Mouse (Mus musculus): ENCODE measurements around the gene Nt5c3. TPM values are rescaled to one million over a fixed set of nuclear protein-coding genes. Genes with fewer than 3 reads are reported as not detected.
A peak's percentile ranks its signal among the peaks of the same experiment; 100 is the strongest.

Gene Nt5c3
- polyA plus RNA-seq, 1 experiment from 2014 or later, result 166 TPM

DNA sequence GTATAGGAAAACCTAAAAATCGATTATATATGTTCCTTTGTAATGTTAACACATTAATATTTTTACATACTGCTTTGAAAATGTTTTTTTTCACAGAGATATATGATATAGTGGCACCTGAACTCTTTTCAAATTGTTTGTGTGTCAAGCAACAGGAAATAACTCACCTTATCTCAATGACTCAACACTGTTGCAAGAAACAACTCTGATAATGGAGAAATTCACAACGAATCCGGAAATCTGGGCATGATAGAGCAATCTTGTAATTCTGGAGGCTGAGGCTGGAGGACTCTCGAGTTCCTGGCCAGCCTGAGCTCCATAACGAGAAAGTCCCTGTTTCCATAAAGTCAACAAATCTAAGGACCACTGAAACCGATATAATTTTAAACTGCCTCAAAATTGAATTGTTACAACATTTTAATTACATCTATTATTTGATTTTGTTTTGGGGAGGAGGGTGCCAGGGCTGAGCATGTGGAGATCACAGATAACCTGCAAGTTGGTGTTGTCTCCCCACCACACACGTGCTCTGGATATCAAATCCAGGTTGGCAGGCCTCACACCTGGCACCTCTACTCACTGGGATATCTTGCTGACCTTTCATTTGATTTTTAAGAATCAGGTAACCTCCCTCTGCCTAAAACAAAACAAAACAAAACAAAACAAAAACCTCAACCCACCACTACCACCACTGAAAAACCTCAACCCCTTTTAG, 4.2 kb downstream of the Nt5c3 start:
- H3K27ac ChIP-seq (ENCODE audit: low read length), result no peak overlapping the region
- WGBS, result 92% methylated on average over 7 of the region's 7 CpGs
- peaks cover 5% of the 10 kb centered on the region for H3K4me1 ChIP-seq (replicated peaks; ENCODE audit: control insufficient read depth, insufficient read depth, low read length)
- no peaks in the 10 kb centered on the region for H3K9me3 ChIP-seq (ENCODE audit: control insufficient read depth, low read length)
- no peaks in the 10 kb centered on the region for H3K27me3 ChIP-seq (replicated peaks; ENCODE audit: control insufficient read depth, insufficient read depth, low read length)
- H3K9ac ChIP-seq (replicated peaks; ENCODE audit: low read depth, low read length), result no peak overlapping the region
- ATAC-seq, result no peak
- no peaks in the 10 kb centered on the region for H3K36me3 ChIP-seq (ENCODE audit: control insufficient read depth, insufficient read depth)
- no peak overlapping the region for H3K4me3 ChIP-seq (replicated peaks; ENCODE audit: low read length)
- no peak overlapping the region for H3K4me2 ChIP-seq (ENCODE audit: low read length)

DNA sequence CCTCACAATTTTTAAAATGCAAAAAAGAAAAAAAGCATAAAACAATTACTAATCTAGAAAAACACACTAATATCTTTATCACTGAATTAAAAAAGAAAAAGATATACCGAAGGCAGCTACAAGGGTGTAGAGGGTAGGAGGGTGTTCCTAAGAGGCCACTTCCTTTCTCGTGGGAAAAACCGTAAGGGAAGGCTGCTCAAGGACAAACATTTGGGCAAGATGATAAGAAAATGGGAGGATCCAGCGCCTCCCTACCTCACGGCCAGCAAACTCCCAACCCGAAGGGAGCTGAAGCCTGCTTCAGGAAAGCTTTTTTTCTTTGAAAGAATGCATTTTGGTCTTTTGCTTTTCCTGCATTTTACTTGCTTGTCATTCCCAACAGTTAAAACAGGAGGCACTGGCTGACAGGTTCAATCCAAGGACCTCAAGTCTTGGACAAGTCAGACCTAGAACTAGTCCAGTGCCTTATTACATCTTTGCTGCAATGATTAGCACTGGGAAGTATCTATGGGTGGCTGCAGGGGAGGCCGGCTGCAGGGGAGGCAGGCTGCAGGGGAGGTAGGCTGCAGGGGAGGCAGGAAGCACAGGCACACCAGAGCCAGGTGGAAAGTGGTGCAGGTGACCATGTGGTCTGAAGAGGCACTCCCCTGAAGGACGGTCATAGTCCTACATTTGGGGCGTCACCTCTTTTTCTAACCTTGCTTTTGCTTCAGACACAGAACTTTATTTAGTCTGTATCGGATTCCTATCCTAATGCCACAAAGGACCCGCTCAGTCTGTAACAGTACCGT, 6.0 kb downstream of the Nt5c3 start:
- Histone ChIP-seq H3K36me3 (ENCODE audit: control insufficient read depth, insufficient read depth) (no peaks in the 10 kb centered on the region), H3K4me1 (replicated peaks; ENCODE audit: control insufficient read depth, insufficient read depth, low read length) (peaks cover 6% of the 10 kb centered on the region), H3K27me3 (replicated peaks; ENCODE audit: control insufficient read depth, insufficient read depth, low read length) (no peaks in the 10 kb centered on the region), H3K4me3 (replicated peaks; ENCODE audit: low read length) (no peak overlapping the region), H3K4me2 (ENCODE audit: low read length) (no peak overlapping the region), H3K27ac (ENCODE audit: low read length) (no peak overlapping the region), H3K9ac (replicated peaks; ENCODE audit: low read depth, low read length) (no peak overlapping the region), H3K9me3 (ENCODE audit: control insufficient read depth, low read length) (no peaks in the 10 kb centered on the region)
- no peak for ATAC-seq
- WGBS, result 86% methylated on average over 12 of the region's 12 CpGs

DNA sequence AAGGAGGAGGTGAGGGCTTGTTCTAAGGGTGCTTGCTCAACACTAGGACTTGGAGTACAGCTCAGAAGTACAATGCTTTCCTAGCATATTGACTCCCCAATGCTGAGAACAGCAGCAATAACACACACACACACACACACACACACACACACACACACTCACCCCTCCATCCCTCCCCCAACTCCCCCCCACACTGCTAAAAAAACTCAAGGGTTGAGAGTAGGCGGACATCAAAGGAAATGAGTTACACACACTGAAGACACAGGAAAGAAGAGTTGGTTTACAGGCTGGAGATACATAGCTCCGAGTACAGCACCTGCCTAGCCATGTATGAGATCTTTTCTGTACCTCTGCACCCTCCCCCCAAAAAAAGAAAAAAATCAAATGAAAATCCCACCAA, 7.5 kb downstream of the Nt5c3 start:
- Histone ChIP-seq H3K27me3 (replicated peaks; ENCODE audit: control insufficient read depth, insufficient read depth, low read length) (no peaks in the 10 kb centered on the region), H3K4me3 (replicated peaks; ENCODE audit: low read length) (no peak overlapping the region), H3K36me3 (ENCODE audit: control insufficient read depth, insufficient read depth) (no peaks in the 10 kb centered on the region), H3K4me1 (replicated peaks; ENCODE audit: control insufficient read depth, insufficient read depth, low read length) (peaks cover 3% of the 10 kb centered on the region), H3K4me2 (ENCODE audit: low read length) (no peak overlapping the region), H3K27ac (ENCODE audit: low read length) (no peak overlapping the region), H3K9ac (replicated peaks; ENCODE audit: low read depth, low read length) (no peak overlapping the region), H3K9me3 (ENCODE audit: control insufficient read depth, low read length) (no peaks in the 10 kb centered on the region)
- no peak for ATAC-seq
- 90% methylated on average over 2 of the region's 2 CpGs for WGBS

DNA sequence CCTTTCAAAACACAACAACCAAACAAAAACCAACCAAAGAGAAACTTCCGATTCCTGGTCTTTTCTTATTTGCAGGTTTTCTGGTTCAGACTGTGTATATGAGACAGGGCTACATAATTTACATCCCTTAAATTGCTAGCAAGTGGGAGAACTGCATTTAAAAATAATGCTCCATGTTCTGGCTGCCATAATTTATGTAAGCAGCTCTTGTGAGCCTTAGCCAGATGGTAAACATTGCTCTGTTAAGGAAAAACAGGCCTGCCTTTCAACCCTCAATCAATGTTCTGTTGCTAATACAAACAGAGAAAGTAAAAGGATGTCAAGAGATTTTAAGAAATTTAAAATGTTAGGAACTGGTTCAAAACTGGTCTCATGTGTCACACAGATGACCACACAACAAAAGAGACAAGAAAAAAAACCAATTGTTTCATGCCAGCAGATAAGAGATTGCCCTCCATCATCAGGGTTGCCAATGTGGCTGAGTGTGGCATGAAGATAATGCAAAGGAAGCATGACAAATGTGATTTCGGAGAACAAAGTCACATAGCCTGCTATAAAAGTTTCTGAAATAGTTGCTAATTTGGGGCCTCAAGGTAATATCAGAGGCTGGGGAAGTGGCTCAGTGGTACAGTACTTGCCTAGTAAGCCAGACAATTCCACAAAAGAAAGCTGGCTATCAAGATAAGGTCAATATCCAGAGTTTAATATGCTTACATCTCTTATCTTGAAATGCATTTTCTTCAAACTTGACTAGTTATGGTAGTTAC, 10.5 kb downstream of the Nt5c3 start:
- Histone ChIP-seq H3K4me1 (replicated peaks; ENCODE audit: control insufficient read depth, insufficient read depth, low read length) (peaks cover 3% of the 10 kb centered on the region), H3K9me3 (ENCODE audit: control insufficient read depth, low read length) (no peaks in the 10 kb centered on the region), H3K36me3 (ENCODE audit: control insufficient read depth, insufficient read depth) (no peaks in the 10 kb centered on the region), H3K27me3 (replicated peaks; ENCODE audit: control insufficient read depth, insufficient read depth, low read length) (no peaks in the 10 kb centered on the region), H3K4me2 (ENCODE audit: low read length) (no peak overlapping the region), H3K27ac (ENCODE audit: low read length) (no peak overlapping the region; the same call in none of the 2 replicates), H3K9ac (replicated peaks; ENCODE audit: low read depth, low read length) (no peak overlapping the region), H3K4me3 (replicated peaks; ENCODE audit: low read length) (no peak overlapping the region)
- ATAC-seq, result no peak
- 87% methylated on average over 2 of the region's 2 CpGs for WGBS

DNA sequence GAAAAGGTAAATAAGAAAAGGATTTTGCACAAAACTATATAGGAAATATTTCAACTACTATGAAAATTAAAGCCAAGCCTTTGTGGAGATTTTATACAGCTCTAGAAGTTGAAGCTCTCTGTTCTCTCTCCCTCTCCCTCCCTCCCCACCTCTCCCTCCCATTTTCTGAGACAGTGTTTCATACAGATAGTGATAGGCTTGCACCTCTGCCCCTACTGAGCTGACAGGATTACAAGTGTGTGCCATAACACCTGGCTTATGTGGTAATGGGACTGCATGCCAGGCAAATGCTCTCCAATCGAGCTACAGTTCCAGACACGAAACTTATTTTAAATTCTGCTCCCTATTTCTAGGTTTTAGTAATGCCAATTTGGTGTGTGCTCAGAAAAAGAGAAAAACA, 12.8 kb downstream of the Nt5c3 start:
- Histone ChIP-seq H3K27me3 (replicated peaks; ENCODE audit: control insufficient read depth, insufficient read depth, low read length) (no peaks in the 10 kb centered on the region), H3K27ac (ENCODE audit: low read length) (no peak overlapping the region), H3K4me2 (ENCODE audit: low read length) (no peak overlapping the region), H3K9me3 (ENCODE audit: control insufficient read depth, low read length) (no peaks in the 10 kb centered on the region), H3K4me3 (replicated peaks; ENCODE audit: low read length) (no peak overlapping the region), H3K4me1 (replicated peaks; ENCODE audit: control insufficient read depth, insufficient read depth, low read length) (peaks cover 3% of the 10 kb centered on the region), H3K9ac (replicated peaks; ENCODE audit: low read depth, low read length) (no peak overlapping the region), H3K36me3 (ENCODE audit: control insufficient read depth, insufficient read depth) (no peaks in the 10 kb centered on the region)
- no peak for ATAC-seq
- 79% methylated on average over 2 of the region's 2 CpGs for WGBS

DNA sequence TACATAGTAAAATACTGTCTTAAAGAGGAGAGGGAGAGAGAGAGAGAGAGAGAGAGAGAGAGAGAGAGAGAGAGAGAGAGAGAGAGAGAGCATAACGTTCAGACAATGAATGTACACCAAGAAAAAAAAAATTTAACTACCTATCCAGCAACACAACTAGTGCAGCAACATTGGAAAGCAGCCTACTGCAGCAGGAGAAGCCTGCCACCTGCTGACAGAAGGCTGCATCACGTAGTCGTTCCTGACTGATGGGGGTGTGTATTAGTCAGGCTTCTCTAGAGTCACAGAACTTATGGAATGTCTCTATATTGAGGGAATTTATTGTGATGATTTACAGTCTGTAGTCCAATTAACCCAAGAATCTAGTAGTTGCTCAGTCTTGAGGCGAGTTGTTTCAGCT, 14.8 kb downstream of the Nt5c3 start:
- Histone ChIP-seq H3K4me3 (replicated peaks; ENCODE audit: low read length) (no peak overlapping the region), H3K36me3 (ENCODE audit: control insufficient read depth, insufficient read depth) (no peaks in the 10 kb centered on the region), H3K27me3 (replicated peaks; ENCODE audit: control insufficient read depth, insufficient read depth, low read length) (no peaks in the 10 kb centered on the region), H3K9ac (replicated peaks; ENCODE audit: low read depth, low read length) (no peak overlapping the region), H3K4me1 (replicated peaks; ENCODE audit: control insufficient read depth, insufficient read depth, low read length) (peaks cover 13% of the 10 kb centered on the region), H3K27ac (ENCODE audit: low read length) (no peak overlapping the region), H3K9me3 (ENCODE audit: control insufficient read depth, low read length) (no peaks in the 10 kb centered on the region), H3K4me2 (ENCODE audit: low read length) (no peak overlapping the region)
- ATAC-seq, result 0 out of 2 replicates have a peak, but pooled peaks have one; percentile 27
- WGBS, result 17% methylated on average over 4 of the region's 4 CpGs

DNA sequence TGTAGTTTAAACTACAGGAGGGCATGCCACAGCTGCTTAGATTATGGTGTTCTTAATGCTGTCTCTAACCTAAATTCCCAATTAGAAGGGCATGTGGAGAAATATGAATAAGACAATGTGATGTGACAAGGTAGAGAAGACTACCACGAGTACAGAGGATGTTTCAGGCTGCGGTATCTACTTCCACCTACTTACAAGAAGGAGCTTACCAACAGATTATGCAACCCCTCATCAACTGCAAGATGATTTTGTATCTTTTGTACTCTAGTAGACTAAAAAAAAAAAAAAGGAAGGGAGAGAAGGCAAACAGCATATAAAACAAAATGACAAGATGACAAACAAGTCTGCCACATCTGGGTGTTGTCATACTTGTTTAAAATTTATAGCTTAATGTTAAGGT, 15.3 kb downstream of the Nt5c3 start:
- H3K36me3 ChIP-seq (ENCODE audit: control insufficient read depth, insufficient read depth), result no peaks in the 10 kb centered on the region
- H3K4me2 ChIP-seq (ENCODE audit: low read length), result no peak overlapping the region
- no peak for ATAC-seq
- peaks cover 16% of the 10 kb centered on the region for H3K4me1 ChIP-seq (replicated peaks; ENCODE audit: control insufficient read depth, insufficient read depth, low read length)
- H3K27ac ChIP-seq (ENCODE audit: low read length), result no peak overlapping the region
- no peaks in the 10 kb centered on the region for H3K9me3 ChIP-seq (ENCODE audit: control insufficient read depth, low read length)
- 98% methylated on average over 2 of the region's 2 CpGs for WGBS
- no peak overlapping the region for H3K9ac ChIP-seq (replicated peaks; ENCODE audit: low read depth, low read length)
- H3K27me3 ChIP-seq (replicated peaks; ENCODE audit: control insufficient read depth, insufficient read depth, low read length), result no peaks in the 10 kb centered on the region
- H3K4me3 ChIP-seq (replicated peaks; ENCODE audit: low read length), result no peak overlapping the region

DNA sequence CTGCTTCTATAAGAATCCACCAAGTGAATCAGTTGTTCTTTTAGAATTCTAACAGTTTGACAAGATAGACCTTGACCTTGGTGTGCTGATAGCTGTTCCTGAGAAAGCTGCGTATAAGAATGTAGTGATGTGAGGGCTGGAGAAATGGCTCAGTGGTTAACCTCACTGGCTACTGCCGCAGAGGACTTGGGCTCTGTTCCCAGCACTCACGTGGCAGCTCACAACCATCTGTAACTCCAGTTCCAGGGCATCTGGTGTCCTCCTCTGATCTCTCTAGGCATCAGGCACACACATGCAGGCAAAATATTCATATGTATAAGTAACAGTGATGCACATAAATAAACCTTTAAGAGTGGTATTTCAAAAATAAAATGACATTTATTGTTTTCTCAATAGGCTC, 15.8 kb downstream of the Nt5c3 start:
- Histone ChIP-seq H3K4me3 (replicated peaks; ENCODE audit: low read length) (no peak overlapping the region), H3K4me2 (ENCODE audit: low read length) (no peak overlapping the region), H3K27me3 (replicated peaks; ENCODE audit: control insufficient read depth, insufficient read depth, low read length) (no peaks in the 10 kb centered on the region), H3K36me3 (ENCODE audit: control insufficient read depth, insufficient read depth) (no peaks in the 10 kb centered on the region), H3K9ac (replicated peaks; ENCODE audit: low read depth, low read length) (no peak overlapping the region), H3K9me3 (ENCODE audit: control insufficient read depth, low read length) (no peaks in the 10 kb centered on the region), H3K4me1 (replicated peaks; ENCODE audit: control insufficient read depth, insufficient read depth, low read length) (peaks cover 17% of the 10 kb centered on the region), H3K27ac (ENCODE audit: low read length) (no peak overlapping the region)
- whole genome bisulfite sequencing, result 88% methylated on average over 3 of the region's 3 CpGs
- no peak for ATAC-seq

DNA sequence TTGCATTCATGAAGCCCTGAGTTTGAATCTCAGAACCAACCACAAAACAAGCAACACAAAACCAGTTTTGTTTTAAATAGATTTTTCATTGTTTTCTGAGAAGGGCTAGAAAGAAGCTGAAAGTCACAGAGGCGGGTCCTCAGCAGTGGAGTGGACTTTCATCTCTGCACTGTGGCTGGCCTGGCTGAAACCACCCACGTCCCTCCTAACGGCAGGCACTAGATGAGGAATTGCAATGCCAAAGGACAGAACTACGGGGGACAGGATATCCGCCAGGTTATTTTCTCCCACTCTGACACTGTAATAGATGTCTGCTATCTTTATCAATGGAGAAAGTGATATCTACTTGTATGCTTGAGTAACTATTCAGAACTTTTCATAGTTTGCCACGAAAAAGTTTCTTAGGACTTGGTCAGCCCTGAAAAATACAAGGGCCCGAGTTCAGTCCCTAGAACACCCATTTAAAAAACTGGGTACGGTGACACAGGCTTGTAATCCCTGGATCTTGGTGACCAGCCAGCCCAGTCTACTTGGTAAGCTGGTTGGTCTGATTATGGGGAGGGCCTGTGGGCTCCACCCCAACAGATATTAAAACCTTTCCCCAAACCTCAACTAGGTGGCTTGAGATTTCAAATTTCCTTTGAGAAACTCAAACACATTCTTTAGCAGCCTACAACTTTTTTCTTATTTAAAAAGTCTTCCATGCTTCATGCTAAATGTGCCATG, 17.4 kb downstream of the Nt5c3 start:
- H3K4me1 ChIP-seq (replicated peaks; ENCODE audit: control insufficient read depth, insufficient read depth, low read length), result peaks cover 21% of the 10 kb centered on the region
- H3K9me3 ChIP-seq (ENCODE audit: control insufficient read depth, low read length), result no peaks in the 10 kb centered on the region
- H3K36me3 ChIP-seq (ENCODE audit: control insufficient read depth, insufficient read depth), result no peaks in the 10 kb centered on the region
- no peak overlapping the region for H3K4me3 ChIP-seq (replicated peaks; ENCODE audit: low read length)
- no peak overlapping the region for H3K27ac ChIP-seq (ENCODE audit: low read length)
- 84% methylated on average over 8 of the region's 8 CpGs for WGBS
- no peaks in the 10 kb centered on the region for H3K27me3 ChIP-seq (replicated peaks; ENCODE audit: control insufficient read depth, insufficient read depth, low read length)
- no peak overlapping the region for H3K9ac ChIP-seq (replicated peaks; ENCODE audit: low read depth, low read length)
- no peak overlapping the region for H3K4me2 ChIP-seq (ENCODE audit: low read length)
- no peak for ATAC-seq
